Mouse (Mus musculus) CD4-positive naive resting alpha-beta T cell, adult 57 days (primary cell): ENCODE data around the gene Gm10670. TPM values are rescaled to one million over a fixed set of nuclear protein-coding genes. Genes with fewer than 3 reads are reported as not detected.

Experiments used
- total RNA-seq: library from RNA; stranded (reverse); gene quantifications from one replicate; pipeline ENCODE4 v1.2.4, GENCODE M21; 2023

The Gm10670 gene
- not detected for total RNA-seq

GRCm38 (mm10) chr7:20474825-20475224 lies at the start of gene Gm10670:
TSS of gene Gm10670 (minus strand) at chr7:20474925.

GRCm38 (mm10) chr7:20510434-20510833 lies 35.7 kb upstream of the Gm10670 start, which contains the start of gene Vmn1r103:
TSS of gene Vmn1r103 (minus strand) at chr7:20510534.

DNA sequence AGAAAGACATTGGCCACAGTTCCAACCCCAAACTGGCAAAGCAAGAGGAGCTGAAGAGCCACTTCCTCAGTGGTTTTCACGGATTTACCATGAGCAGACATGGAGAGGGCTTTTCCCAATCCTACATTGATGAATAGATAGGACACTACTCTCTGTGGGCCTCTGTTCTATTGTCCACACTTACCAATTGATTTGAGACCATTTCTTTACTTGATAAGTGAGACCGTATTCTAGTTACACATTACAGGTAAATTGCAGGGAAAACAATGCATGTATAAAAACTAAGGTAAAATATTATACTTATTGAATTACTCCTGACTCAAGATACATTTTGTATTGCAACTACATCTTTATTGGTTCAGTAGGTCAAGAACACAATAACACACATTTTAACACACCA lies 32.2 kb downstream of the Gm10670 start, which contains the start of gene Vmn1r101:
TSS of gene Vmn1r101 (minus strand) at position 101 of the 400 bp plus-strand sequence.

Other genes starting within 250 kb of the Gm10670 start
- gene Gm4498, start 241.1 kb downstream of the Gm10670 start, total RNA-seq, result not detected
- gene Gm5890, start 212.1 kb downstream of the Gm10670 start, total RNA-seq, result not detected
- gene Gm4133, start 140.9 kb downstream of the Gm10670 start, total RNA-seq, result not detected
- not detected for gene Gm5728, start 99.5 kb downstream of the Gm10670 start, total RNA-seq
- not detected for gene Vmn1r100, start 57.0 kb downstream of the Gm10670 start, total RNA-seq
- not detected for gene Vmn1r101, start 32.3 kb downstream of the Gm10670 start, total RNA-seq
- not detected for gene Vmn1r103, start 35.6 kb upstream of the Gm10670 start, total RNA-seq
- not detected for gene Vmn1r104, start 58.9 kb upstream of the Gm10670 start, total RNA-seq
- not detected for gene Gm5726, start 70.8 kb upstream of the Gm10670 start, total RNA-seq
- not detected for gene Gm4141, start 101.3 kb upstream of the Gm10670 start, total RNA-seq
- not detected for gene Gm4513, start 124.1 kb upstream of the Gm10670 start, total RNA-seq
- not detected for gene Vmn1r107, start 194.0 kb upstream of the Gm10670 start, total RNA-seq
- gene Vmn1r111, start 228.3 kb upstream of the Gm10670 start, total RNA-seq, result not detected